Comparison of ENCODE assay signal across 21 mouse cellular contexts in genomic region chr12:102180371-102181074, GRCm38 (mm10). TPM values are rescaled to one million over a fixed set of nuclear protein-coding genes. Genes with fewer than 3 reads are reported as not detected.
"Had no signal": no experiment of that assay in that cellular context is flagged by ENCODE, and none has a peak within 500 bp of the region (broad histone marks: within the 10 kb centered on the region; RNA-seq: fewer than 3 reads in every experiment).

No protein-coding gene starts in this region.

- DNase-seq: kidney, adult 11 months; kidney, adult 8-10 months; kidney, postnatal 10 days; kidney, postnatal 36 days; layer of hippocampus, postnatal 36 days; liver, embryonic 13.5 days; right cerebral cortex, postnatal 25 days; spleen, adult 18-20 months; thymus, postnatal 14 days; thymus, postnatal 4 days had no signal

- H3K4me1 ChIP-seq: intestine, embryonic 15.5 days; liver, embryonic 13.5 days; midbrain, embryonic 10.5 days; neural tube, embryonic 12.5 days; stomach, embryonic 15.5 days had no signal

- H3K4me2 ChIP-seq: intestine, embryonic 15.5 days; kidney, embryonic 15.5 days; liver, embryonic 13.5 days; midbrain, embryonic 13.5 days; neural tube, embryonic 12.5 days; neural tube, embryonic 15.5 days; stomach, embryonic 15.5 days had no signal

- H3K4me3 ChIP-seq: intestine, embryonic 15.5 days; kidney, embryonic 15.5 days; left cerebral cortex, adult 2 months; liver, embryonic 13.5 days; megakaryocyte, embryonic 14.5 days; midbrain, embryonic 10.5 days; midbrain, embryonic 13.5 days; neural tube, embryonic 12.5 days; neural tube, embryonic 15.5 days; stomach, embryonic 15.5 days had no signal

- H3K27me3 ChIP-seq: intestine, embryonic 15.5 days; kidney, embryonic 15.5 days; liver, embryonic 13.5 days; midbrain, embryonic 13.5 days; neural tube, embryonic 12.5 days; neural tube, embryonic 15.5 days; stomach, embryonic 15.5 days had no signal

- H3K9ac ChIP-seq: intestine, embryonic 15.5 days; kidney, embryonic 15.5 days; liver, embryonic 13.5 days; midbrain, embryonic 13.5 days; neural tube, embryonic 12.5 days; neural tube, embryonic 15.5 days; stomach, embryonic 15.5 days had no signal

- H3K27ac ChIP-seq: intestine, embryonic 15.5 days; kidney, embryonic 15.5 days; left cerebral cortex, adult 2 months; liver, embryonic 13.5 days; midbrain, embryonic 10.5 days; midbrain, embryonic 13.5 days; neural tube, embryonic 12.5 days; neural tube, embryonic 15.5 days; stomach, embryonic 15.5 days had no signal

- H3K9me3 ChIP-seq: intestine, embryonic 15.5 days; kidney, embryonic 15.5 days; liver, embryonic 13.5 days; megakaryocyte, embryonic 14.5 days; midbrain, embryonic 10.5 days; midbrain, embryonic 13.5 days; neural tube, embryonic 12.5 days; neural tube, embryonic 15.5 days; stomach, embryonic 15.5 days had no signal

- ATAC-seq: intestine, embryonic 15.5 days; midbrain, embryonic 13.5 days had no signal

- H3K36me3 ChIP-seq: intestine, embryonic 15.5 days; kidney, embryonic 15.5 days; liver, embryonic 13.5 days; midbrain, embryonic 10.5 days; midbrain, embryonic 13.5 days; neural tube, embryonic 12.5 days; neural tube, embryonic 15.5 days; stomach, embryonic 15.5 days had no signal

RNA-seq across cellular contexts. Expression of gene Slc24a4, which starts 52.0 kb away (rescaled TPM):
- total RNA-seq: liver, adult 2 months had no signal
- polyA plus RNA-seq: limb, embryonic 11.5 days; liver, adult 2 months had no signal
